Mouse (Mus musculus) heart, embryonic 16.5 days (tissue): Measurements from ENCODE around the gene Ecm1. TPM values are rescaled to one million over a fixed set of nuclear protein-coding genes. Genes with fewer than 3 reads are reported as not detected.

ENCODE experiments used
- ATAC-seq: fragments of 200-750 bp; cut with Nextera tagmentation; replicated peaks from 2 replicates; pipeline ENCODE4 v1.8.0; 2017; ENCODE audit warnings: moderate number of reproducible peaks; ENCODE audit not compliant: insufficient read depth, low FRiP score; ENCODE audit errors: extremely low read depth
- H3K27ac ChIP-seq: fragments of 300-500 bp; sonication (generic); 2 replicates; pipeline ENCODE4 v1.5.1; 2014; ENCODE audit warnings: mild to moderate bottlenecking, low read length, control low read depth, moderate library complexity
- H3K27me3 ChIP-seq: fragments of 300-500 bp; sonication (generic); 2 replicates; pipeline ENCODE4 v1.6.1; 2014; ENCODE audit warnings: low read length, mixed read lengths; ENCODE audit not compliant: control insufficient read depth, insufficient read depth
- H3K36me3 ChIP-seq: fragments of 300-500 bp; sonication (generic); 2 replicates; pipeline ENCODE4 v1.6.1; 2014; ENCODE audit not compliant: control insufficient read depth, insufficient read depth
- H3K4me1 ChIP-seq: fragments of 300-500 bp; sonication (generic); 2 replicates; pipeline ENCODE4 v1.6.1; 2014; ENCODE audit warnings: low read length, mixed read lengths; ENCODE audit not compliant: control insufficient read depth, insufficient read depth
- H3K4me2 ChIP-seq: fragments of 300-500 bp; sonication (generic); 2 replicates; pipeline ENCODE4 v1.6.1; 2014; ENCODE audit warnings: low read depth, mild to moderate bottlenecking, control low read depth, low read length
- H3K4me3 ChIP-seq: fragments of 300-500 bp; sonication (generic); 2 replicates; pipeline ENCODE4 v1.5.1; 2014; ENCODE audit warnings: mild to moderate bottlenecking, control low read depth, low read length
- H3K9ac ChIP-seq: fragments of 300-500 bp; sonication (generic); 2 replicates; pipeline ENCODE4 v1.6.1; 2014; ENCODE audit warnings: low read length, control low read depth
- H3K9me3 ChIP-seq: fragments of 300-500 bp; sonication (generic); replicated peaks from 2 replicates; pipeline ENCODE4 v1.6.1; 2016; ENCODE audit warnings: low read length; ENCODE audit not compliant: control insufficient read depth
- WGBS: fragments of 180-500 bp; shearing (Covaris S2); extraction: QIAGEN DNeasy Blood & Tissue Kit; methylation state at CpG from one replicate; pipeline ENCODE4 v1.1.7; 2014; 5-methylcytosine and 5-hydroxymethylcytosine counted together
- polyA plus RNA-seq: library from polyadenylated mRNA; unstranded; fragments of >200 nt; fragmentation: Nextera tagmentation; extraction: Ambion mirVana; gene quantifications from 2 replicates; pipeline ENCODE4 v1.2.1, GENCODE M21; 2015

The Ecm1 gene
- polyA plus RNA-seq, 1 experiment from 2014 or later: 49.2 TPM

DNA sequence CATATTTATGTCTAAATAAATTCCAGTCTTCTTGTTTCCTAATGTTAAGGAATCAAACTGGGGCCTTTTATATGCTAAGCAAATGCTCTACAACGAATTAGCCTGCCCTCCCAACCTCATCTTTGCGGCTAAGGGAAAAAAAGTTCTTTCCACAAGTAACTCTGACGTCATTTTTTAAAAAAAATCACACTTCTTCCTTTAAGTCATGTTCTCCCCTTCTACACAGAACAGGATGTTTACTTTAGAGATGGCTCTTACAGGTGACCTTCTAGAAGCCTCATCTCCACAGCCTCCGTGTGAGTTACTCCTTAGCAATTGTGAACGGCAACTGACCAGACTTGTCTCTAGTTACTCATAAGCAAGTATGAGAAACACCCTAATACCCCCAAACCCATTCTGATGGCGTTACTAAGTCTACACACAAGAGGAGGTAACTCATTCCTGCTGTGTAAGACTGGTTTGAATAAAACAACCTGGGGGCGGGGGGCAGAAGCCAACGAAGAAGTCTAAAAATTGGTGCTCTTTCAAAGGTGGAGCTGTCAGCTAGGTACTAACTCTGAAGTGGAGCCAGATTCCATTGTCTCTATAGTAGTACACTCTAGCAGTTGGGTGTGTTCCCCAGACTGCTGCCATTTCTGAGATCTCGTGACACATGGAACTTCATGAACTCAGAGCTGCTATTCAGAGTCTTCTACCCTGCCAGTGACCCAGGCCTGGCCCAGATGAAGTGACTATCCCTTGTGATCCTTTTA, 19.3 kb upstream of the Ecm1 start:
- Histone ChIP-seq H3K27ac (no peak overlapping the region), H3K4me1 (peaks cover 6% of the 10 kb centered on the region), H3K9ac (no peak overlapping the region), H3K4me3 (no peak overlapping the region), H3K4me2 (no peak overlapping the region), H3K27me3 (no peaks in the 10 kb centered on the region), H3K9me3 (no peaks in the 10 kb centered on the region), H3K36me3 (peaks cover 2% of the 10 kb centered on the region; the same call in 1 of the 2 replicates)
- WGBS: 42% methylated on average over 9 of the region's 9 CpGs
- ATAC-seq: no peak

- no peak overlapping the region for H3K4me2 ChIP-seq
- WGBS: 83% methylated on average over 2 of the region's 2 CpGs
- no peak overlapping the region for H3K4me3 ChIP-seq
- H3K9me3 ChIP-seq: no peaks in the 10 kb centered on the region
- ATAC-seq: no peak
- H3K27ac ChIP-seq: no peak overlapping the region
- H3K36me3 ChIP-seq: peaks cover 5% of the 10 kb centered on the region
- no peak overlapping the region for H3K9ac ChIP-seq
- H3K27me3 ChIP-seq: no peaks in the 10 kb centered on the region
- H3K4me1 ChIP-seq: peaks cover 6% of the 10 kb centered on the region
Measured at GRCm38 (mm10) chr3:95756808-95757207, 17.4 kb upstream of the Ecm1 start.

GRCm38 (mm10) chr3:95754345-95755206, 15.2 kb upstream of the Ecm1 start:
- ATAC-seq: peak; percentile 97
- Histone ChIP-seq H3K4me3 (peak overlapping the region; percentile 95), H3K4me1 (peaks cover 6% of the 10 kb centered on the region), H3K36me3 (peaks cover 21% of the 10 kb centered on the region), H3K4me2 (peak overlapping the region; percentile 93), H3K9me3 (no peaks in the 10 kb centered on the region), H3K27me3 (no peaks in the 10 kb centered on the region), H3K27ac (peak overlapping the region; percentile 69), H3K9ac (peak overlapping the region; percentile 87)
- under 1% methylated on average over 30 of the region's 30 CpGs for WGBS

GRCm38 (mm10) chr3:95752935-95753334, 13.6 kb upstream of the Ecm1 start:
- H3K4me2 ChIP-seq: no peak overlapping the region
- H3K4me1 ChIP-seq: peaks cover 6% of the 10 kb centered on the region

GRCm38 (mm10) chr3:95740406-95740805, 1.0 kb upstream of the Ecm1 start:
- H3K4me3 ChIP-seq: peak overlapping the region; percentile 30
- WGBS: 24% methylated on average over 8 of the region's 8 CpGs

More at GRCm38 (mm10) chr3:95752935-95753334, 13.6 kb upstream of the Ecm1 start:
- Histone ChIP-seq H3K27ac (no peak overlapping the region), H3K9ac (no peak overlapping the region), H3K27me3 (no peaks in the 10 kb centered on the region), H3K9me3 (no peaks in the 10 kb centered on the region), H3K4me3 (no peak overlapping the region), H3K36me3 (peaks cover 32% of the 10 kb centered on the region)
- WGBS: 88% methylated on average over 3 of the region's 3 CpGs
- no peak for ATAC-seq

DNA sequence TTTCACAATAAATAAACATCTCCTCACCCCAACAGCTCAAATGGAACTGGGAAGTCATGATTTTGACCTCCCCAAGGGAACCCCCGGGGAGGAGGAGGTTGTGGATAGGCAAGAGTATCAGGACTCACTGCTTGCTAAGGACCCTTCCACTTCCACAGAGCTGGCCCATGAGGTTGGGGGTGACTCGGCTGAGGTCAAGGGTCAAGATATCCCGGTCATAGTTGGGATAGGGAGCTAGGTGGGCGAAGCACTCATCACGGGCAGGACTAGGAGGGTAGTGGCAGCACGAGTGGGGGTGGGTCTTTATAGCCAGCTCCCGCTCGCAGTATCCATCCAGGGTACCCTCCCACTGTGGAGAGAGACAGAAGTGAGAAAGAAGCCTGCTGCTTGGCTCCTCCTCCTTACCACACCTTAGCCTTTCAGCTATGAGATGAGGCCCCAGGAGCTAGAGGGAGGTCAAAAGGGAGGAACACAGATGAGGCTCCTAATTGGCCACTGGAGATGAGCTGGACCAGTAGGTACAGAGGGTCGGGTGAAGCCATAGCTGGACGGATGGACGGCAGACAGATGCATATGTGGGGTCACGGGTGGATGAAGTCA, 4.2 kb downstream of the Ecm1 start:
- Histone ChIP-seq H3K4me1 (peaks cover 42% of the 10 kb centered on the region), H3K27me3 (no peaks in the 10 kb centered on the region), H3K9me3 (no peaks in the 10 kb centered on the region), H3K4me2 (no peak overlapping the region), H3K36me3 (peaks cover 6% of the 10 kb centered on the region), H3K9ac (no peak overlapping the region), H3K4me3 (no peak overlapping the region), H3K27ac (no peak overlapping the region)
- no peak for ATAC-seq
- WGBS: 84% methylated on average over 12 of the region's 12 CpGs

More at GRCm38 (mm10) chr3:95740406-95740805, 1.0 kb upstream of the Ecm1 start:
- Histone ChIP-seq H3K4me1 (peaks cover 40% of the 10 kb centered on the region), H3K4me2 (peak overlapping the region; percentile 56), H3K9me3 (no peaks in the 10 kb centered on the region), H3K9ac (peak overlapping the region; percentile 57), H3K27ac (peak overlapping the region; percentile 93), H3K36me3 (peaks cover 22% of the 10 kb centered on the region), H3K27me3 (no peaks in the 10 kb centered on the region)
- peak; percentile 49 for ATAC-seq

- H3K27me3 ChIP-seq: no peaks in the 10 kb centered on the region
- 68% methylated on average over 13 of the region's 13 CpGs for WGBS
- no peak overlapping the region for H3K4me3 ChIP-seq
- no peak overlapping the region for H3K9ac ChIP-seq
- peaks cover 32% of the 10 kb centered on the region for H3K4me1 ChIP-seq
- H3K4me2 ChIP-seq: no peak overlapping the region
- H3K36me3 ChIP-seq: peaks cover 6% of the 10 kb centered on the region
- H3K27ac ChIP-seq: no peak overlapping the region
- H3K9me3 ChIP-seq: no peaks in the 10 kb centered on the region
- no peak for ATAC-seq
Measured at GRCm38 (mm10) chr3:95734092-95734702, 5.2 kb downstream of the Ecm1 start.

- no peak for ATAC-seq
- Histone ChIP-seq H3K4me1 (peaks cover 26% of the 10 kb centered on the region), H3K4me2 (no peak overlapping the region), H3K36me3 (peaks cover 6% of the 10 kb centered on the region), H3K9ac (no peak overlapping the region; the same call in 1 of the 2 replicates), H3K27ac (peak overlapping the region; percentile 57), H3K9me3 (no peaks in the 10 kb centered on the region), H3K4me3 (no peak overlapping the region), H3K27me3 (no peaks in the 10 kb centered on the region)
- 64% methylated on average over 11 of the region's 11 CpGs for WGBS
Measured at GRCm38 (mm10) chr3:95732744-95733521, 6.4 kb downstream of the Ecm1 start.
